Mouse (Mus musculus) left cerebral cortex, postnatal 4 days (tissue): ENCODE measurements around the gene Tln2. TPM values are rescaled to one million over a fixed set of nuclear protein-coding genes. Genes with fewer than 3 reads are reported as not detected.

Source experiments
- DNase-seq: peaks from one replicate; pipeline ENCODE4 v3.0.0-alpha.2; 2022
- intact Hi-C: fragments of 180-260 bp; cut with DNase I; formaldehyde crosslinking; loops from one replicate; pipeline ENCODE4 v1.15.1; 2025
- total RNA-seq, 2 experiments: library from RNA; stranded (reverse); gene quantifications; 2 replicates each; pipeline ENCODE4 v1.2.3; 2021

The Tln2 gene
- total RNA-seq, 2 experiments from 2014 or later = 66.0 to 73.5 TPM

GRCm38 (mm10) chr9:67482277-67482676 lies 77.2 kb downstream of the Tln2 start:
- no peak for DNase-seq
- intact Hi-C loops = no loop called here

- no peak for DNase-seq
- intact Hi-C loops = no loop called here
Measured at GRCm38 (mm10) chr9:67481851-67482250, 77.7 kb downstream of the Tln2 start.

- intact Hi-C loops = no loop called here
- DNase-seq = no peak
Measured at GRCm38 (mm10) chr9:67477445-67477844, 82.1 kb downstream of the Tln2 start.

GRCm38 (mm10) chr9:67476184-67476583 lies 83.3 kb downstream of the Tln2 start:
- intact Hi-C loops = no loop called here
- no peak for DNase-seq

- DNase-seq = no peak
- intact Hi-C loops = no loop called here
Measured at GRCm38 (mm10) chr9:67463440-67464122, 95.9 kb downstream of the Tln2 start.

GRCm38 (mm10) chr9:67441484-67441883 lies 118.0 kb downstream of the Tln2 start:
- intact Hi-C loops = no loop called here
- DNase-seq = no peak

- intact Hi-C loops = no loop called here
- no peak for DNase-seq
Measured at GRCm38 (mm10) chr9:67437511-67437910, 122.0 kb downstream of the Tln2 start.

GRCm38 (mm10) chr9:67435333-67436154 lies 124.0 kb downstream of the Tln2 start:
- DNase-seq = peak; percentile 67
- intact Hi-C loops = no loop called here

GRCm38 (mm10) chr9:67429199-67429892 lies 130.2 kb downstream of the Tln2 start:
- no peak for DNase-seq
- intact Hi-C loops = no loop called here

- DNase-seq = no peak
- intact Hi-C loops = no loop called here
Measured at GRCm38 (mm10) chr9:67428306-67429047, 131.0 kb downstream of the Tln2 start.

- intact Hi-C loops = no loop called here
- no peak for DNase-seq
Measured at GRCm38 (mm10) chr9:67426304-67426703, 133.2 kb downstream of the Tln2 start.

GRCm38 (mm10) chr9:67424110-67424509 lies 135.4 kb downstream of the Tln2 start:
- intact Hi-C loops = no loop called here
- DNase-seq = no peak

- intact Hi-C loops = no loop called here
- peak; percentile 72 for DNase-seq
Measured at GRCm38 (mm10) chr9:67418092-67418491, 141.4 kb downstream of the Tln2 start.

GRCm38 (mm10) chr9:67410667-67411066 lies 148.8 kb downstream of the Tln2 start:
- no peak for DNase-seq
- intact Hi-C loops = no loop called here

- DNase-seq = no peak
- intact Hi-C loops = no loop called here
Measured at GRCm38 (mm10) chr9:67404736-67405135, 154.8 kb downstream of the Tln2 start.

GRCm38 (mm10) chr9:67399563-67399962 lies 159.9 kb downstream of the Tln2 start:
- intact Hi-C loops = no loop called here
- DNase-seq = no peak

- no peak for DNase-seq
- intact Hi-C loops = no loop called here
Measured at GRCm38 (mm10) chr9:67397756-67398155, 161.7 kb downstream of the Tln2 start.

GRCm38 (mm10) chr9:67396446-67396845 lies 163.1 kb downstream of the Tln2 start:
- intact Hi-C loops = no loop called here
- DNase-seq = no peak

- intact Hi-C loops = no loop called here
- no peak for DNase-seq
Measured at GRCm38 (mm10) chr9:67384028-67384590, 175.4 kb downstream of the Tln2 start.

GRCm38 (mm10) chr9:67380095-67380494 lies 179.4 kb downstream of the Tln2 start:
- intact Hi-C loops = no loop called here
- peak; percentile 17 for DNase-seq

GRCm38 (mm10) chr9:67378772-67379171 lies 180.7 kb downstream of the Tln2 start:
- intact Hi-C loops = no loop called here
- no peak for DNase-seq
